Mouse (Mus musculus): ENCODE data around the gene Olfr826. TPM values are rescaled to one million over a fixed set of nuclear protein-coding genes. Genes with fewer than 3 reads are reported as not detected.
"Not testable (repeated sequence)": the region's sequence is repeated elsewhere in the genome, so short reads cannot be mapped to it uniquely, and the experiment has no call there.

Olfr826 gene
- polyA plus RNA-seq, 1 experiment from 2014 or later, result not detected

- not testable (repeated sequence) for DNase-seq (ENCODE audit: low spot score); H3K36me3 ChIP-seq (ENCODE audit: control insufficient read depth, insufficient read depth, low read length); H3K9ac ChIP-seq (ENCODE audit: low read length); H3K4me2 ChIP-seq (ENCODE audit: low read length); H3K27me3 ChIP-seq (replicated peaks; ENCODE audit: control insufficient read depth, insufficient read depth, low read length); H3K4me3 ChIP-seq (ENCODE audit: low read depth, low read length); ATAC-seq (replicated peaks; ENCODE audit: low FRiP score, low TSS enrichment, low read depth); H3K4me1 ChIP-seq (replicated peaks; ENCODE audit: control insufficient read depth, insufficient read depth, low read length); H3K27ac ChIP-seq (ENCODE audit: low read depth); H3K9me3 ChIP-seq (ENCODE audit: control insufficient read depth, low read length)
- 84% methylated on average over 5 of the region's 5 CpGs for WGBS
These were observed 41.5 kb downstream of the Olfr826 start for GRCm38 (mm10) chr10:130142481-130142880.

- no peak for ATAC-seq (replicated peaks; ENCODE audit: low FRiP score, low TSS enrichment, low read depth)
- H3K27ac ChIP-seq (ENCODE audit: low read depth), result no peak overlapping the region
- no peaks in the 10 kb centered on the region for H3K27me3 ChIP-seq (replicated peaks; ENCODE audit: control insufficient read depth, insufficient read depth, low read length)
- H3K4me1 ChIP-seq (replicated peaks; ENCODE audit: control insufficient read depth, insufficient read depth, low read length), result no peaks in the 10 kb centered on the region
- H3K4me3 ChIP-seq (ENCODE audit: low read depth, low read length), result no peak overlapping the region
- no peak overlapping the region for H3K9ac ChIP-seq (ENCODE audit: low read length)
- no peaks in the 10 kb centered on the region for H3K36me3 ChIP-seq (ENCODE audit: control insufficient read depth, insufficient read depth, low read length)
- no peaks in the 10 kb centered on the region for H3K9me3 ChIP-seq (ENCODE audit: control insufficient read depth, low read length)
- H3K4me2 ChIP-seq (ENCODE audit: low read length), result no peak overlapping the region
- no peak for DNase-seq (ENCODE audit: low spot score)
These were observed 49.2 kb downstream of the Olfr826 start for GRCm38 (mm10) chr10:130134811-130135210.

GRCm38 (mm10) chr10:130129900-130130299 lies 54.1 kb downstream of the Olfr826 start, which contains the start of gene Olfr824:
Gene Olfr824, minus strand, starts transcription at chr10:130130000.
- not testable (repeated sequence) for H3K9ac ChIP-seq (ENCODE audit: low read length); H3K4me3 ChIP-seq (ENCODE audit: low read depth, low read length); ATAC-seq (replicated peaks; ENCODE audit: low FRiP score, low TSS enrichment, low read depth); H3K9me3 ChIP-seq (ENCODE audit: control insufficient read depth, low read length); H3K4me2 ChIP-seq (ENCODE audit: low read length); H3K27ac ChIP-seq (ENCODE audit: low read depth); H3K27me3 ChIP-seq (replicated peaks; ENCODE audit: control insufficient read depth, insufficient read depth, low read length); DNase-seq (ENCODE audit: low spot score); H3K36me3 ChIP-seq (ENCODE audit: control insufficient read depth, insufficient read depth, low read length); H3K4me1 ChIP-seq (replicated peaks; ENCODE audit: control insufficient read depth, insufficient read depth, low read length)

Other genes starting within 250 kb of the Olfr826 start
- gene Olfr818, start 235.1 kb downstream of the Olfr826 start, polyA plus RNA-seq (2014; fragmentation: Nextera tagmentation; extraction: Ambion mirVana), result not detected in 2 replicates
- not detected in 2 replicates for gene Olfr819, start 216.9 kb downstream of the Olfr826 start, polyA plus RNA-seq (2014; fragmentation: Nextera tagmentation; extraction: Ambion mirVana)
- not detected in 2 replicates for gene Olfr247, start 208.0 kb downstream of the Olfr826 start, polyA plus RNA-seq (2014; fragmentation: Nextera tagmentation; extraction: Ambion mirVana)
- gene Gm10310, start 199.1 kb downstream of the Olfr826 start, polyA plus RNA-seq (2014; fragmentation: Nextera tagmentation; extraction: Ambion mirVana), result not detected in 2 replicates
- gene Olfr820, start 171.6 kb downstream of the Olfr826 start, polyA plus RNA-seq (2014; fragmentation: Nextera tagmentation; extraction: Ambion mirVana), result not detected in 2 replicates
- gene Olfr821, start 153.8 kb downstream of the Olfr826 start, polyA plus RNA-seq (2014; fragmentation: Nextera tagmentation; extraction: Ambion mirVana), result not detected in 2 replicates
- gene Olfr822, start 113.0 kb downstream of the Olfr826 start, polyA plus RNA-seq (2014; fragmentation: Nextera tagmentation; extraction: Ambion mirVana), result not detected in 2 replicates
- gene Olfr823, start 68.8 kb downstream of the Olfr826 start, polyA plus RNA-seq (2014; fragmentation: Nextera tagmentation; extraction: Ambion mirVana), result not detected in 2 replicates
- not detected in 2 replicates for gene Olfr824, start 54.2 kb downstream of the Olfr826 start, polyA plus RNA-seq (2014; fragmentation: Nextera tagmentation; extraction: Ambion mirVana)
- not detected in 2 replicates for gene Olfr825, start 17.4 kb downstream of the Olfr826 start, polyA plus RNA-seq (2014; fragmentation: Nextera tagmentation; extraction: Ambion mirVana)
- gene Olfr827, start 30.2 kb upstream of the Olfr826 start, polyA plus RNA-seq (2014; fragmentation: Nextera tagmentation; extraction: Ambion mirVana), result not detected in 2 replicates
- not detected in 2 replicates for gene Neurod4, start 96.1 kb upstream of the Olfr826 start, polyA plus RNA-seq (2014; fragmentation: Nextera tagmentation; extraction: Ambion mirVana)
- gene Tespa1, start 138.7 kb upstream of the Olfr826 start, polyA plus RNA-seq (2014; fragmentation: Nextera tagmentation; extraction: Ambion mirVana), result 0.53 and 0.75 TPM in 2 replicates
- gene Vmn2r84, start 210.1 kb upstream of the Olfr826 start, polyA plus RNA-seq (2014; fragmentation: Nextera tagmentation; extraction: Ambion mirVana), result not detected in 2 replicates
- not detected in 2 replicates for gene Vmn2r85, start 245.5 kb upstream of the Olfr826 start, polyA plus RNA-seq (2014; fragmentation: Nextera tagmentation; extraction: Ambion mirVana)